Comparison of ENCODE assay signal across 11 mouse cellular contexts in genomic region chr1:39838487-39839169, GRCm38 (mm10). TPM values are rescaled to one million over a fixed set of nuclear protein-coding genes. Genes with fewer than 3 reads are reported as not detected.
DNase-seq lines count a peak whose midpoint lies in the region; ATAC-seq lines count a peak whose summit lies in the region.
"Had no signal": no experiment of that assay in that cellular context is flagged by ENCODE, and none has a peak within 500 bp of the region (broad histone marks: within the 10 kb centered on the region; RNA-seq: fewer than 3 reads in every experiment).

No protein-coding gene starts in this region.

- H3K36me3 ChIP-seq in embryonic facial prominence, embryonic 14.5 days (ENCODE audit: control insufficient read depth, insufficient read depth, low read length), result no peaks in the 10 kb centered on the region
- H3K36me3 ChIP-seq in hindbrain, embryonic 16.5 days (ENCODE audit: control insufficient read depth, insufficient read depth, low read length), result no peaks in the 10 kb centered on the region
- no peaks in the 10 kb centered on the region for H3K36me3 ChIP-seq in midbrain, embryonic 16.5 days (ENCODE audit: control insufficient read depth, insufficient read depth, low read length)

- H3K9ac ChIP-seq in embryonic facial prominence, embryonic 14.5 days (ENCODE audit: low read depth, low read length), result no peak overlapping the region
- H3K9ac ChIP-seq in hindbrain, embryonic 16.5 days (ENCODE audit: low read depth, low read length), result no peak overlapping the region
- H3K9ac ChIP-seq in midbrain, embryonic 16.5 days (ENCODE audit: low read depth, low read length), result no peak overlapping the region

- H3K27ac ChIP-seq in embryonic facial prominence, embryonic 14.5 days (replicated peaks; ENCODE audit: low read depth, low read length), result peak overlapping the region; percentile 17; the same call in 1 of the 2 replicates
- H3K27ac ChIP-seq in hindbrain, embryonic 16.5 days (ENCODE audit: low read depth, low read length), result peak overlapping the region; percentile 32; the same call in 1 of the 2 replicates
- H3K27ac ChIP-seq in midbrain, embryonic 16.5 days (ENCODE audit: low read length), result peak overlapping the region; percentile 68

- H3K4me3 ChIP-seq in embryonic facial prominence, embryonic 14.5 days (ENCODE audit: low read depth, low read length), result no peak overlapping the region
- no peak overlapping the region for H3K4me3 ChIP-seq in hindbrain, embryonic 16.5 days (ENCODE audit: low read length)
- H3K4me3 ChIP-seq in midbrain, embryonic 16.5 days (ENCODE audit: low read depth, low read length), result no peak overlapping the region

- H3K4me2 ChIP-seq in embryonic facial prominence, embryonic 14.5 days (ENCODE audit: low read depth, low read length), result no peak overlapping the region
- no peak overlapping the region; the same call in 1 of the 2 replicates for H3K4me2 ChIP-seq in hindbrain, embryonic 16.5 days (ENCODE audit: low read length)
- no peak overlapping the region for H3K4me2 ChIP-seq in midbrain, embryonic 16.5 days (ENCODE audit: low read length)

- no peaks in the 10 kb centered on the region for H3K27me3 ChIP-seq in embryonic facial prominence, embryonic 14.5 days (replicated peaks; ENCODE audit: control insufficient read depth, insufficient read depth, low read length)
- H3K27me3 ChIP-seq in hindbrain, embryonic 16.5 days (replicated peaks; ENCODE audit: control insufficient read depth, insufficient read depth, low read length), result no peaks in the 10 kb centered on the region
- no peaks in the 10 kb centered on the region for H3K27me3 ChIP-seq in midbrain, embryonic 16.5 days (ENCODE audit: control insufficient read depth, insufficient read depth, low read depth, low read length)

- intact Hi-C loops in left cerebral cortex, postnatal 10 days (cut with DNase I), result no loop called here
- intact Hi-C loops in left cerebral cortex, postnatal 36 days (cut with DNase I), result no loop called here

- WGBS in embryonic facial prominence, embryonic 14.5 days, result 55% methylated on average over 12 of the region's 12 CpGs
- 26% methylated on average over 12 of the region's 12 CpGs for WGBS in hindbrain, embryonic 16.5 days
- WGBS in midbrain, embryonic 16.5 days, result 26% methylated on average over 12 of the region's 12 CpGs

- no peaks in the 10 kb centered on the region for H3K9me3 ChIP-seq in embryonic facial prominence, embryonic 14.5 days (ENCODE audit: control insufficient read depth, low read length)
- H3K9me3 ChIP-seq in hindbrain, embryonic 16.5 days (ENCODE audit: control insufficient read depth, low read length), result no peaks in the 10 kb centered on the region
- no peaks in the 10 kb centered on the region for H3K9me3 ChIP-seq in midbrain, embryonic 16.5 days (replicated peaks; ENCODE audit: control insufficient read depth, low read length, poor library complexity, severe bottlenecking)

- peak; percentile 88 for ATAC-seq in embryonic facial prominence, embryonic 14.5 days (ENCODE audit: low read depth)
- ATAC-seq in hindbrain, embryonic 16.5 days, result peak; percentile 86
- peak; percentile 89 for ATAC-seq in midbrain, embryonic 16.5 days

- H3K4me1 ChIP-seq in embryonic facial prominence, embryonic 14.5 days (ENCODE audit: control insufficient read depth, insufficient read depth, low read length), result peaks cover 16% of the 10 kb centered on the region
- H3K4me1 ChIP-seq in hindbrain, embryonic 16.5 days (ENCODE audit: control insufficient read depth, insufficient read depth, low read depth, low read length), result peaks cover 3% of the 10 kb centered on the region; the same call in 1 of the 2 replicates
- H3K4me1 ChIP-seq in midbrain, embryonic 16.5 days (ENCODE audit: control insufficient read depth, insufficient read depth, low read length), result peaks cover 11% of the 10 kb centered on the region

- peak; percentile 23 to 45 for DNase-seq in left cerebral cortex, postnatal 10 days (ENCODE audit: extremely low spot score in 1 of 2, low spot score in 2 of 2)
- DNase-seq in left cerebral cortex, postnatal 36 days (ENCODE audit: low spot score in 2 of 2), result no peak
- DNase-seq in embryonic facial prominence, embryonic 14.5 days (ENCODE audit: low spot score), result peak; percentile 92
- no peak for DNase-seq in cerebellum, postnatal 25 days
- no peak for DNase-seq in spleen, postnatal 4 days (ENCODE audit: low spot score in 2 of 2)
- DNase-seq in cerebellum, adult 8-10 months, result no peak

RNA-seq across cellular contexts. Expression of gene Gm3646, which starts 33.5 kb away (rescaled TPM):
- not detected for total RNA-seq in left cerebral cortex, postnatal 10 days (2021)
- not detected for total RNA-seq in left cerebral cortex, postnatal 36 days (2021)
- polyA plus RNA-seq in embryonic facial prominence, embryonic 14.5 days (2014; fragmentation: Nextera tagmentation; extraction: Ambion mirVana), result 0.61 TPM in 1 of 2 replicates, not detected in the other
- not detected in 2 replicates for polyA plus RNA-seq in hindbrain, embryonic 16.5 days (2015; fragmentation: Nextera tagmentation; extraction: Ambion mirVana)
- polyA plus RNA-seq in midbrain, embryonic 16.5 days (2015; fragmentation: Nextera tagmentation; extraction: Ambion mirVana), result not detected in 2 replicates
- total RNA-seq: ES-E14; granulocyte monocyte progenitor cell, adult 5-6 weeks; layer of hippocampus, postnatal 36 days had no signal

Comparison
In these comparisons a context has a peak if more than half of its experiments do, and no peak if none do; other contexts are left out.
1. DNase-seq: peak in left cerebral cortex, postnatal 10 days (2 of 2) and embryonic facial prominence, embryonic 14.5 days (single experiment); none in left cerebral cortex, postnatal 36 days (0 of 2), cerebellum, postnatal 25 days (0 of 2), spleen, postnatal 4 days (0 of 2) and cerebellum, adult 8-10 months (single experiment).
2. H3K27ac ChIP-seq: peak in every context shown above with its lines; median percentile 68 in midbrain, embryonic 16.5 days; 32 in hindbrain, embryonic 16.5 days; 17 in embryonic facial prominence, embryonic 14.5 days.
3. Peak in every context shown above with its lines, with median percentiles within 50 percentile points of each other: ATAC-seq.